Mouse (Mus musculus): Measurements from ENCODE around the gene 2510039O18Rik.

2510039O18Rik gene

DNA sequence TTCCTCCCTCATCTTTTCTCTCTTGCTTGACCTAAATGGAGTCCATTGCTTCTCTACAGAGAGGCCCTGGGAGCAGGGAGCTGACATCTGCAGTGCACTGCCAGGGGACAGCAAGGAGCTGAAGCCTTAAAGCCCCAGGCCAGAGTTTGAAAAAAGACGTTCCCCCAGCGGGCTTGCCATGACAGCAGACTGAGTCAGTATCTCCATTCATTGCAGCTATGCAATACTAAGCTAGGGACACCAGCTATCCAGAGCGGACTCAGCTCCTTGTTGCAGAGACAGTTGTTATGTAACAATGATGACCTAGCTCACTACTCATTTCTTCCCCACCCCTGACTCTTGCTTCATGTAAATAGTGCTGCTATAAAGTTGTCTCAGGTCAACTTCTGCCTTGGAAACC, 54.6 kb downstream of the 2510039O18Rik start:
- no peak for DNase-seq

Measured in lung, postnatal 4 days (tissue).